In the genomic region with DNA sequence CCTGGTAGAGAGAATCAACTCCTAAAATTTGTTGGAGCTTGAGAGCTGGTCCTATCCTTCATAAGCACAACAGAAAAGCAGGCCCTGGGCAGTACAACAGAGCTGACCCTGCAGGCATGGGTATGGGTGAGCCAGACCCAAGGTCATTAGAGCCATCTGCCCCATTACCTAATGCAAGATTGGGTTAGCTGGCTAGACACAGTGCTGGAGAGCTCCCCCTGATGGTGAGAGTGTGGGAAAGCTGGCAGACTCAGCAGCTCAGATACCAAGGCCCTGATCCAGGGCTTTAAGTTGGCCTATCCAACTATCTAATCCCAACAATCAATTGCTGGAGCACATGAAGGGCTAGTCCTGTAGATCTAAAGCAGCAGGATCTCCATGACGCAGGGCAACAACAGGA, we compare ENCODE assay signal across 9 mouse cellular contexts. TPM values are rescaled to one million over a fixed set of nuclear protein-coding genes. Genes with fewer than 3 reads are reported as not detected.
A peak's percentile ranks its signal among the peaks of the same experiment; 100 is the strongest.
DNase-seq lines count a peak whose midpoint lies in the region; TF ChIP-seq lines count a peak whose summit lies in the region.
"Had no signal": no experiment of that assay in that cellular context is flagged by ENCODE, and none has a peak within 500 bp of the region (broad histone marks: within the 10 kb centered on the region; RNA-seq: fewer than 3 reads in every experiment).

No protein-coding gene starts in this region.

- peaks cover 30% of the 10 kb centered on the region for H3K36me3 ChIP-seq in ES-E14 (ENCODE audit: control insufficient read depth, insufficient read depth, low read length, poor library complexity, severe bottlenecking)

- H3K9me3 ChIP-seq in ES-E14 (ENCODE audit: control insufficient read depth, insufficient read depth, low read depth, low read length) = no peaks in the 10 kb centered on the region
- H3K9me3 ChIP-seq: neural tube, embryonic 13.5 days had no signal

- H3K27ac ChIP-seq in ES-E14 (ENCODE audit: insufficient read depth, low read depth, low read length, poor library complexity, severe bottlenecking) = no peak overlapping the region
- H3K27ac ChIP-seq: neural tube, embryonic 13.5 days had no signal

- H3K4me1 ChIP-seq in ES-E14 (ENCODE audit: control insufficient read depth in 2 of 2, insufficient read depth in 2 of 2, low read length in 2 of 2, poor library complexity in 1 of 2) = 0 out of 4 replicates have a peak, but pooled peaks cover 0 to 3% of the 10 kb centered on the region in 2 experiments

- in situ Hi-C loops in ES-E14 (cut with MboI; ENCODE audit: low sequenced_read_pairs in 2 of 2, unreplicated experiment in 2 of 2) = no loop called here

- no peak overlapping the region for H3K9ac ChIP-seq in ES-E14 (ENCODE audit: insufficient read depth, low read depth, low read length, poor library complexity, severe bottlenecking)
- H3K9ac ChIP-seq: neural tube, embryonic 13.5 days had no signal

- peak; percentile 38 to 42 for DNase-seq in layer of hippocampus, postnatal 10 days (ENCODE audit: low spot score in 2 of 2)
- DNase-seq in layer of hippocampus, postnatal 25 days (ENCODE audit: extremely low spot score in 1 of 2, low spot score in 1 of 2) = no peak
- DNase-seq in ES-E14 (ENCODE audit: low read depth, low spot score) = peak; percentile 75
- peak; percentile 66 for DNase-seq in c-Kit-positive CD71-positive TER-119-negative erythroid progenitor cells, embryonic 14.5 days (ENCODE audit: low read depth)
- peak; percentile 72 for DNase-seq in gastrocnemius, adult 18-20 months (ENCODE audit: low spot score)
- peak; percentile 48 to 72 for DNase-seq in kidney, postnatal 4 days
- peak; percentile 19 for DNase-seq in ovary, postnatal 10 days (ENCODE audit: low spot score)
- DNase-seq in layer of hippocampus, adult 9-11 months = no peak

- H3K4me3 ChIP-seq in ES-E14 (ENCODE audit: insufficient read depth in 1 of 2, low read depth in 1 of 2, low read length in 2 of 2, poor library complexity in 1 of 2, severe bottlenecking in 1 of 2) = no peak overlapping the region
- H3K4me3 ChIP-seq: neural tube, embryonic 13.5 days had no signal

TF ChIP-seq in ES-E14, 5 proteins besides CTCF, POLR2A, EP300 and RAD21:
- TF ChIP-seq HCFC1 (IDR thresholded peaks at IDR 0.05; ENCODE audit: borderline replicate concordance, insufficient read depth, low read length) = no peak
- peak; percentile 14; the same call in 1 of the 2 replicates for TF ChIP-seq ZC3H11A (IDR thresholded peaks at IDR 0.05; ENCODE audit: borderline replicate concordance, low read depth, low read length)
- no peak for TF ChIP-seq CHD2 (IDR thresholded peaks at IDR 0.05; ENCODE audit: low read depth, low read length)
- TF ChIP-seq MAFK (IDR thresholded peaks at IDR 0.05; ENCODE audit: insufficient read depth, low read depth, low read length) = no peak
- no peak for TF ChIP-seq ZNF384 (IDR thresholded peaks at IDR 0.05; ENCODE audit: low read depth, low read length)
TF ChIP-seq in ES-E14: peak in this region for 1.

RNA-seq across cellular contexts. Expression of a gene that starts 4.5 kb away (rescaled TPM):
- total RNA-seq in layer of hippocampus, postnatal 10 days (2021) = 10 to 100 TPM; 75.1 to 78.9 TPM
- total RNA-seq in layer of hippocampus, postnatal 25 days (2021) = 10 to 100 TPM; 81.4 to 89.9 TPM
- total RNA-seq in ES-E14 (2012; rRNA removed) = 42.2 and 49.9 TPM in 2 replicates
- total RNA-seq in gastrocnemius, adult 18-20 months (2021) = 10 to 100 TPM; 56.7 to 56.9 TPM

RNA-seq across cellular contexts. Expression of a gene that starts 5.1 kb away (rescaled TPM):
- 100 to 1,000 TPM; 237 to 239 TPM for total RNA-seq in layer of hippocampus, postnatal 10 days (2021)
- total RNA-seq in layer of hippocampus, postnatal 25 days (2021) = 100 to 1,000 TPM; 206 to 208 TPM
- 172 and 280 TPM in 2 replicates for total RNA-seq in ES-E14 (2012; rRNA removed)
- 100 to 1,000 TPM; 143 to 148 TPM for total RNA-seq in gastrocnemius, adult 18-20 months (2021)

RNA-seq across cellular contexts. Expression of a gene that starts 22.8 kb away (rescaled TPM):
- 10 to 100 TPM; 64.8 to 64.9 TPM for total RNA-seq in layer of hippocampus, postnatal 10 days (2021)
- 10 to 100 TPM; 52.8 to 60.0 TPM for total RNA-seq in layer of hippocampus, postnatal 25 days (2021)
- total RNA-seq in ES-E14 (2012; rRNA removed) = 52.1 and 56.8 TPM in 2 replicates
- total RNA-seq in gastrocnemius, adult 18-20 months (2021) = 10 to 100 TPM; 11.4 to 11.6 TPM

RNA-seq across cellular contexts. Expression of a gene that starts 46.3 kb away (rescaled TPM):
- total RNA-seq in layer of hippocampus, postnatal 10 days (2021) = 10 to 100 TPM; 28.2 to 28.5 TPM
- 10 to 100 TPM; 21.4 to 25.2 TPM for total RNA-seq in layer of hippocampus, postnatal 25 days (2021)
- 36.5 and 63.7 TPM in 2 replicates for total RNA-seq in ES-E14 (2012; rRNA removed)
- total RNA-seq in gastrocnemius, adult 18-20 months (2021) = 10 to 100 TPM; 10.2 to 11.1 TPM

Comparison
In these comparisons a context has a peak if more than half of its experiments do, and no peak if none do; other contexts are left out.
1. DNase-seq: peak in layer of hippocampus, postnatal 10 days (2 of 2), ES-E14 (single experiment), c-Kit-positive CD71-positive TER-119-negative erythroid progenitor cells, embryonic 14.5 days (single experiment), gastrocnemius, adult 18-20 months (single experiment), kidney, postnatal 4 days (2 of 2) and ovary, postnatal 10 days (single experiment); none in layer of hippocampus, postnatal 25 days (0 of 2) and layer of hippocampus, adult 9-11 months (single experiment).